35 mouse cellular contexts compared by ENCODE assay signal in the genomic region with DNA sequence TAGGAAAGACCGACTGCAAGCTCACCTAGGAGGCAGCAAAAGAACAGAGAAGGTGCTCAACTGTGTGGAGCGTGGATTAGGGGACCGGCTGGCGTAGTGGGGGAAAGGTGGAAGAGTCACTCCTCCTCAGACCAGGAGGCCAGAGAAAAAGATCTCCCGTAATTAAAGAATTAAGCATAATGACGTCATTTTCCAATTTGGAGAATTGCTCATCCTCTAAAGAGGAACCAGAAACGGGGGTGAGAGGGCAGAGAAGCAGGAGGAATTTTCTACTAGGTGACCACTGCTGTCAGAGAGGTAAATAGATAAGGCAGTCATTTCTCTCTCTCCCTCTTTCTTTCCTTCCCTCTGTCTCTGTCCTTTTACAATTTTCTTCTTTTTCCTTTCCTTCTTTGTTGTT.
"Had no signal": no experiment of that assay in that cellular context is flagged by ENCODE, and none has a peak within 500 bp of the region (broad histone marks: within the 10 kb centered on the region; RNA-seq: fewer than 3 reads in every experiment).

No protein-coding gene starts in this region.

- H3K4me2 ChIP-seq: heart, embryonic 11.5 days; heart, embryonic 12.5 days; heart, embryonic 13.5 days; heart, embryonic 15.5 days; hindbrain, embryonic 12.5 days; hindbrain, embryonic 13.5 days; hindbrain, embryonic 14.5 days; hindbrain, embryonic 15.5 days; intestine, embryonic 15.5 days; kidney, embryonic 15.5 days had no signal

- H3K36me3 ChIP-seq: heart, embryonic 10.5 days; heart, embryonic 12.5 days; heart, embryonic 13.5 days; heart, embryonic 15.5 days; hindbrain, embryonic 10.5 days; hindbrain, embryonic 12.5 days; hindbrain, embryonic 13.5 days; hindbrain, embryonic 15.5 days; intestine, embryonic 15.5 days; kidney, embryonic 15.5 days had no signal

- ATAC-seq: hindbrain, embryonic 16.5 days; hindbrain, postnatal 0 days; inflammation-experienced regulatory T-cells, adult 6 months; intestine, embryonic 15.5 days; intestine, embryonic 16.5 days; intestine, postnatal 0 days had no signal

- H3K9me3 ChIP-seq: heart, embryonic 10.5 days; heart, embryonic 13.5 days; heart, embryonic 15.5 days; hindbrain, embryonic 10.5 days; hindbrain, embryonic 12.5 days; hindbrain, embryonic 15.5 days; intestine, embryonic 15.5 days; kidney, embryonic 15.5 days had no signal

- H3K9ac ChIP-seq: heart, embryonic 12.5 days; heart, embryonic 13.5 days; heart, embryonic 15.5 days; hindbrain, embryonic 12.5 days; hindbrain, embryonic 13.5 days; hindbrain, embryonic 14.5 days; hindbrain, embryonic 15.5 days; intestine, embryonic 15.5 days; kidney, embryonic 15.5 days had no signal

- H3K27me3 ChIP-seq: hindbrain, embryonic 12.5 days; hindbrain, embryonic 13.5 days; hindbrain, embryonic 15.5 days; intestine, embryonic 15.5 days; kidney, embryonic 15.5 days had no signal

- H3K4me3 ChIP-seq: heart, embryonic 10.5 days; heart, embryonic 12.5 days; heart, embryonic 13.5 days; heart, embryonic 15.5 days; hindbrain, embryonic 10.5 days; hindbrain, embryonic 12.5 days; hindbrain, embryonic 13.5 days; hindbrain, embryonic 15.5 days; intestine, embryonic 15.5 days; kidney, embryonic 15.5 days; layer of hippocampus, adult 2 months had no signal

- DNase-seq: heart, postnatal 10 days; heart, postnatal 14 days; heart, postnatal 36 days; heart, postnatal 4 days; kidney, adult 11 months; kidney, adult 18-20 months; kidney, adult 2 months; kidney, adult 8-10 months; kidney, adult 9 months; kidney, postnatal 10 days; kidney, postnatal 14 days; kidney, postnatal 25 days; kidney, postnatal 36 days; kidney, postnatal 4 days; layer of hippocampus, adult 9-11 months; layer of hippocampus, postnatal 36 days had no signal

- H3K4me1 ChIP-seq: heart, embryonic 10.5 days; heart, embryonic 12.5 days; heart, embryonic 13.5 days; heart, embryonic 15.5 days; hindbrain, embryonic 12.5 days; intestine, embryonic 15.5 days had no signal

- H3K27ac ChIP-seq: heart, embryonic 10.5 days; heart, embryonic 13.5 days; heart, embryonic 15.5 days; hindbrain, embryonic 10.5 days; hindbrain, embryonic 12.5 days; hindbrain, embryonic 13.5 days; hindbrain, embryonic 14.5 days; hindbrain, embryonic 15.5 days; hindbrain, postnatal 0 days; intestine, embryonic 15.5 days; kidney, embryonic 15.5 days; kidney, postnatal 0 days; layer of hippocampus, adult 2 months had no signal
